Mouse (Mus musculus): ENCODE measurements at regions not wholly inside any gene's neighbourhood (a gene's known extent, or its start where the extent isn't known, plus 50 kb on each side); places are given as distances from the start of the nearest gene placed in this dataset.

DNA sequence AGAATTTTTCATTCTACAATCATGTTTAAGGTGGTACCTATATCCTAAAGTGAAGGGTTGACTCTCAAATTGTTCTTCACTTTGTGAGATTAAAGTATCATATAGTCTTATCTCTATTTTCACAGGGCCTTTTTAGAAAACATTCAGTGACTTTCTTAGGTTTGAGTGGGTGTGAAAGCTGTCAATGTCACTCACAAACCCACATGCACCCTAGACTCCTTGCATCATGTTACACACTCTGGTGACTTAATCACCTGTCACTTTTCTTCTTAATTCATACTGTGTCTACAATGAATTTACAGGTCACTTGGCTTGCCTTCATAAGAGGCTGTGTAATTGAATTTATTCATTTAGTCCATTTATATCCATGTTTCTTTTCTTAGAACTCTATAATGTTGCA, 1026.8 kb upstream of the Alcam start:
- Histone ChIP-seq H3K4me1 (no peaks in the 10 kb centered on the region), H3K9me3 (no peaks in the 10 kb centered on the region), H3K27ac (replicated peaks) (no peak overlapping the region), H3K4me3 (no peak overlapping the region), H3K36me3 (replicated peaks) (no peaks in the 10 kb centered on the region), H3K27me3 (replicated peaks; ENCODE audit: low read depth, poor library complexity, severe bottlenecking) (no peaks in the 10 kb centered on the region)
- no peak for DNase-seq (ENCODE audit: low spot score)

DNA sequence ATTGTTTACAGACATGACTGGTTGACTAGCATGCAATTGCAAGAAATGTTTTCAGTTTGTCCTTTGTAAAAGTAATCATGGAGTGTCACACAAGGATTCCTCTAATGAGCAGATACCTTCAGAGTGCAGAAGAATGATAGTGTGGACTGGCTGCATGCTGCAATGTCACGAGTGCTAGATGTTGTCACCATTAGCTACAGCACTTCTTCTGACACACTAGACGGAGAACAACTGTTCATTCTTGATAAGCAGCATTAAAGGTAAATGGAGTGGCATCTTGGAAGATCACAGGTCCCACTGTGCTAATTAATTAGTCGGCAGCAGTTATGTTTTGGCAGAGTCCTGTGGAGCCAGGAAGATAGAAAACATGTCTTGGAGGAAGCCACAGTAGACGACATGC, 985.6 kb upstream of the Alcam start:
- 81% methylated on average over 4 of the region's 4 CpGs for WGBS
- Histone ChIP-seq H3K9me3 (no peaks in the 10 kb centered on the region), H3K4me1 (no peaks in the 10 kb centered on the region), H3K36me3 (replicated peaks) (no peaks in the 10 kb centered on the region), H3K27ac (replicated peaks) (no peak overlapping the region), H3K4me3 (no peak overlapping the region), H3K27me3 (replicated peaks; ENCODE audit: low read depth, poor library complexity, severe bottlenecking) (no peaks in the 10 kb centered on the region)
- DNase-seq (ENCODE audit: low spot score) = no peak

DNA sequence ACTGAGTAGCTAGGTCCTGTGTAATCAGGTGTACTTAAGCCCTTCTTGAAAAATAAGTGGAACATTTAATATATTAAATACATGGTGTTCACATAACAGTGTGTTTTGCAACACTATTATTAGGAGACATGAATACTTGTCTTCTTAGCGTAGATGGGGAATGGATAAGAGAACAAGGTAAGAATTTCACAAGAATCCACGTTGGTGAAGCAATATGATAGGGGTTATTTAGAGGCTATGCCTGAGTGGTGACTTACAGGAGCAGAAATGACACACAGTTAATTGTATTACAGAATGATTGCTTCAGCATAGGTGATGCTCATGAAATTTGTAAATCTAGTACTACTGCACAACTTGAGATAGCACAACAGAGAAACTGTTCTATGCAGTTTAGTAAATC, 964.5 kb upstream of the Alcam start:
- H3K27me3 ChIP-seq (replicated peaks; ENCODE audit: low read depth, poor library complexity, severe bottlenecking) = no peaks in the 10 kb centered on the region
- 74% methylated on average over 2 of the region's 2 CpGs for WGBS
- DNase-seq (ENCODE audit: low spot score) = no peak
- no peaks in the 10 kb centered on the region for H3K9me3 ChIP-seq
- H3K27ac ChIP-seq (replicated peaks) = no peak overlapping the region
- no peaks in the 10 kb centered on the region for H3K4me1 ChIP-seq
- H3K4me3 ChIP-seq = no peak overlapping the region
- no peaks in the 10 kb centered on the region for H3K36me3 ChIP-seq (replicated peaks)

DNA sequence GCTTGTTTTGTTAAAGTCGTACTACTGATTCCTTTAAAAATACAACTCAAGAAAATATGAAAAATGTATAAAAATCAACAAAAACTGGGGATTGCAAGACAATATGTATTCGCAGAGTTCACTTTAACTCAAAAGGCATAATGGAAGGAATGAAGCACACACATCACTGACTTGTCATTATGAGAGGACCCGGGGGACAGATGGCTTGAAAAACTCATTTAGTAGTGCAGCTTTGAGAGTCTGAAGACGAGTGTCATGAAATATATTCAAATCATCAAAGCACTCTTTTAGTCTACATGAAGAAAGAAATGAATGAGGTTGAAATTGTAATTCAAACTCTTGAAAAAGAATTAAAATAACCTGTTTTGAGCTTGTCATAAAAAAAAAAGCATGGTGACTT, 931.3 kb upstream of the Alcam start:
- Histone ChIP-seq H3K36me3 (replicated peaks) (no peaks in the 10 kb centered on the region), H3K4me1 (no peaks in the 10 kb centered on the region), H3K9me3 (no peaks in the 10 kb centered on the region), H3K27me3 (replicated peaks; ENCODE audit: low read depth, poor library complexity, severe bottlenecking) (no peaks in the 10 kb centered on the region), H3K4me3 (no peak overlapping the region), H3K27ac (replicated peaks) (no peak overlapping the region)
- WGBS = 86% methylated on average over 4 of the region's 4 CpGs
- no peak for DNase-seq (ENCODE audit: low spot score)

DNA sequence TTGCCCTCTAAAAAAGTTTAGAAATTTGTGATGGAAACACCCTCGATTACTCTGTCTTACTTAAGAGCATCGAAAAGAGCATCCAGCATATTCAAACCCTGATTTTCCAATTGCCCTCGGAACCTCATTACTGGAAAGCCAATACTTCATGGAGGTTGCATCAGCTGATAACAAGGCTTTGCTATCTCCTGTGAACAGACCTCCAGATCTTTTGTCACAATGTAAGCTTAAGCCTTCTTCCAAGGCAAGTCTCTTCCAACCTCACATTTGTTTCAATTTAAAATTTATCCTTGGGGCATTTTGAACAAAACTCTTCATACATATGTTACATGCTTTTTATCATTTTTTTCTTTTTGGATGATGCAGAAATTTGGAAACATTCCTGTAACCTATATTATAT, 888.3 kb upstream of the Alcam start:
- H3K27ac ChIP-seq (replicated peaks) = no peak overlapping the region
- WGBS = 89% methylated on average over 3 of the region's 3 CpGs
- H3K9me3 ChIP-seq = no peaks in the 10 kb centered on the region
- H3K27me3 ChIP-seq (replicated peaks; ENCODE audit: low read depth, poor library complexity, severe bottlenecking) = no peaks in the 10 kb centered on the region
- H3K4me3 ChIP-seq = no peak overlapping the region
- DNase-seq (ENCODE audit: low spot score) = no peak
- H3K36me3 ChIP-seq (replicated peaks) = no peaks in the 10 kb centered on the region
- H3K4me1 ChIP-seq = no peaks in the 10 kb centered on the region

DNA sequence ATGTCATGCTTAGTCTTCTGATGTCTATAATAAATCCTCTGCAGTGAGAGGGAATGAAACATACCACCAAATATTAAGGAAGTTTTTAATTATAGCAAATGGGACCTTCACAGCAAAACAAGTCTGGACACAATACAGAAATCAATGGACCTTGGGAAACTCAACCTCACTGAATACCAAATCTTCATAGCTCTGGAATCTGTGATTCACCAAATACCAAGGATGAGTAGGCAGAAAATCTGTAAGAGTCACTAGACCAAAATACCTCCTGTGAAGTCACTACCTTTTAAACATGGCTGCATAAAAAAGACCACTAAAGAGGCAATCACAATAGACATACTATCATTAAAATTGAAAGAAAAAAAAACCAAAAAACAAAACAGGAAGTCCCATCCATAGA, 872.5 kb upstream of the Alcam start:
- H3K27ac ChIP-seq (replicated peaks) = no peak overlapping the region
- no peak for DNase-seq (ENCODE audit: low spot score)

DNA sequence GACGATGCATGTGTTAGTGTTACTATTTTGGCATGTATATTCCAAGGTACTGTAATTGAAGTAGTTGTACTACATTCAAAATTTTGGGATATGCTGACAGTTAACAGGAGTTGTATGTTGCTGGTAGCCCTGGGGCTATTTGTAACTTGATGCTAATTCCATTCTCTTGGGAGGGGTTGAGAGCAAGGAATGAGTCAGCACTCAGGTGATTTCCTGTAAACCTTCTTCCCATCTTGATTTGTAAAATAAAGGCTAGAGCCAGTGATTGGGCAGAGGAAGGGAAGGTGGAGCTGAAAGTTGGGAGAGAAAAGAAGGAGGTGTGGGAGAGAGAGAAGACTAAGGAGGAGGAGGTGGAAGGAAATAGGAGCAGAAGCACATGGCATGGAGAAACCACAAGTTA, 838.2 kb upstream of the Alcam start:
- Histone ChIP-seq H3K9me3 (no peaks in the 10 kb centered on the region), H3K36me3 (replicated peaks) (no peaks in the 10 kb centered on the region), H3K4me3 (no peak overlapping the region), H3K27me3 (replicated peaks; ENCODE audit: low read depth, poor library complexity, severe bottlenecking) (no peaks in the 10 kb centered on the region), H3K27ac (replicated peaks) (no peak overlapping the region), H3K4me1 (no peaks in the 10 kb centered on the region)
- peak; percentile 8 for DNase-seq (ENCODE audit: low spot score)
- WGBS = 80% methylated on average over 1 of the region's 1 CpGs

More for the DNA sequence above, 872.5 kb upstream of the Alcam start:
- H3K4me3 ChIP-seq = no peak overlapping the region
- no peaks in the 10 kb centered on the region for H3K4me1 ChIP-seq
- no peaks in the 10 kb centered on the region for H3K9me3 ChIP-seq
- H3K36me3 ChIP-seq (replicated peaks) = no peaks in the 10 kb centered on the region
- H3K27me3 ChIP-seq (replicated peaks; ENCODE audit: low read depth, poor library complexity, severe bottlenecking) = no peaks in the 10 kb centered on the region

DNA sequence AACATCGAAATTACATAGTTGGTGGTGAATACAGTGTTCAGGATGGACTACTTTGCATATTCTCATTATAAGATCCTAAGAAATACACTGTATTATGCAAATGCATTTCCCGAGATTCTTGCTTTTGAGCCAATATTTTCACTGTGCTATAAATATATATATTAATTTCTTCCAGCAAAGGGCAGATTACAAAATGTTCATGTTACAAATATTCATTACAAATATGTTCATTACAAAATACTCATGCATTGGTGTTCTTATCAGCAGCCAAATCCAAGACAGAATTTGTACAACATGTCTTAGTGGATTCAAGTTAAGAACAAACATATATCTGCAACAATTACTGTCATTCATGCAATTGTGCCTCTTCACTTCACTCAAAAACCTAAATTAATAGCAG, 828.1 kb upstream of the Alcam start:
- H3K9me3 ChIP-seq = no peaks in the 10 kb centered on the region
- H3K4me1 ChIP-seq = no peaks in the 10 kb centered on the region
- H3K4me3 ChIP-seq = no peak overlapping the region
- no peaks in the 10 kb centered on the region for H3K36me3 ChIP-seq (replicated peaks)
- H3K27me3 ChIP-seq (replicated peaks; ENCODE audit: low read depth, poor library complexity, severe bottlenecking) = no peaks in the 10 kb centered on the region
- no peak for DNase-seq (ENCODE audit: low spot score)
- H3K27ac ChIP-seq (replicated peaks) = no peak overlapping the region
- 83% methylated on average over 2 of the region's 2 CpGs for WGBS

DNA sequence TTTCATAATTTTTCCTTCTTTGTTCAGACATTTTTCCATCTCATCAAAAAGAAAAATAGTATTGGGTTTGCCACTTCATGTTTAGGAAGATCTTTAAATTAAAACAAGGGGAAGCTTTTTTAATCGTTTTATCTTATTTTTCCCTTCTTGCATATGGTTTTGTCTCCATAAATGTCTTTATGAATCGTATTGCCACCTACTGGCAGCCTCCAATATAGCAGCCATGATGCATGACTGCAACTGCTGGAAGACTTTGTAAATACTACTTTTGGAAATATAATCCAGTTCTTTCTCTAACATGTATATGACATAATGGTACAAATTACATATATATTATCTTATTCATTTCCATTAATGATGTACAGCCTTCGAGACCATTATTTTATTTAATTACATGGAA, 812.2 kb upstream of the Alcam start:
- Histone ChIP-seq H3K27ac (replicated peaks) (no peak overlapping the region), H3K36me3 (replicated peaks) (no peaks in the 10 kb centered on the region), H3K4me3 (no peak overlapping the region), H3K4me1 (no peaks in the 10 kb centered on the region), H3K9me3 (no peaks in the 10 kb centered on the region), H3K27me3 (replicated peaks; ENCODE audit: low read depth, poor library complexity, severe bottlenecking) (no peaks in the 10 kb centered on the region)
- 31% methylated on average over 3 of the region's 3 CpGs for WGBS
- peak; percentile 64 for DNase-seq (ENCODE audit: low spot score)

DNA sequence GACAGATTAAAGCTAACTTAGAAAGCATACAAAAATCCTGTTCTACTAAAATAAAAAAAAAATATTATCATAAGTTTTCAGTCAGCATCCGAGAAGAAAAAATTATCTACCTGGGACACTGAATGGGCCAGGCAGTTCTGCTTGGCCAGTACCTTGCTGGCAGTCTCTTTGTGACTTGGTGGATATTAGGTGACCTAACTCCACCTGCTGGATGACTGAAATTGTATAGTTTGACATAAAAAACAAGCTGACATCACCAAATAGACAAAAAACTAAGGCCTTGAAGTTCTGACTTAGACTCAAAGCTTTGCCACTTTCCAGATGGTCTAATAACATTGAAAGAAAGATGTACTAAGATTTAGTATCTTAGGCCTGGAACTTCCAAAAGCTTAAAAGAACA, 791.5 kb upstream of the Alcam start:
- no peak overlapping the region for H3K4me3 ChIP-seq
- no peak for DNase-seq (ENCODE audit: low spot score)
- H3K27ac ChIP-seq (replicated peaks) = no peak overlapping the region
- no peaks in the 10 kb centered on the region for H3K4me1 ChIP-seq
- H3K36me3 ChIP-seq (replicated peaks) = no peaks in the 10 kb centered on the region
- 86% methylated on average over 1 of the region's 1 CpGs for WGBS
- H3K9me3 ChIP-seq = no peaks in the 10 kb centered on the region
- H3K27me3 ChIP-seq (replicated peaks; ENCODE audit: low read depth, poor library complexity, severe bottlenecking) = no peaks in the 10 kb centered on the region

DNA sequence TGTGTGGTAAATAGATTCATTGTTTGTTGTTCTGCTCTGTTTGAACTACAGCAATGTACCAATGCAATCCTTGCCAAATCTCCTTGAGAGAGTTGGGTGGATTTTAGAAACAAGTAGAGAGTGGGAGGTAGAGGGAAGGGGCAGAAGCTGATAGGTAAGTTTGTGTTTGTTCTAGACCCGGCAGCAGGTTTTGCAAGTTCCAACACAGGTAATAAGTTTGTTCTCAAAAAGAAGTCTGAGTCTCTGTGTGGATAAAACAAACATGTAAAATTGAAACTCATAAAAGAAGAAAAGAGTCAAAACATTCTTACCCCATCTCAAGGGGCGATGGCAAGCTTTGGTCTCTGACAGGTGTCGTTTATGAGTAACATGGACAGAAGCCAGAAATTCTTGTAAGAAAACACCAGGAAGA, 788.3 kb upstream of the Alcam start:
- no peak overlapping the region for H3K4me3 ChIP-seq

DNA sequence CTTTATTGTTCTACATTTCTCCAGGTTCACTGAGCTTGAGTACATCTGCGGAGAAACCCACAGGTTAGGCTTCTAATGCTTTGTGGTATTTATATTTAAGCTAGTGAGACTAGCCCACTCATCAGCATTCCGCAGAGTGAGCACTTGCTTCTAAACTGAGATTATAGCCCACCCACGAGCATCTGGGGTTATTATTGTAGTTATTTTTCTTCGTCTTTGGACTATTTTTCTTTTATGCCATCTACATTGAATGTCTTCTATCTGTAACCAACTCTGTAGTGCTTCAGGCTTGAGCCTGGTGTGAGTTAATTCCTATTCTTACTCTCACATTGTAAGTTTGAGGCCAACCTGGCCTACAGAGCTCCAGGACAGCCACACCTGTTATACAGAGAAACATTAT, 765.0 kb upstream of the Alcam start:
- H3K36me3 ChIP-seq (replicated peaks) = no peaks in the 10 kb centered on the region
- H3K4me1 ChIP-seq = no peaks in the 10 kb centered on the region
- no peaks in the 10 kb centered on the region for H3K27me3 ChIP-seq (replicated peaks; ENCODE audit: low read depth, poor library complexity, severe bottlenecking)
- no peak overlapping the region for H3K27ac ChIP-seq (replicated peaks)
- no peaks in the 10 kb centered on the region for H3K9me3 ChIP-seq
- H3K4me3 ChIP-seq = no peak overlapping the region
- DNase-seq (ENCODE audit: low spot score) = no peak
- 88% methylated on average over 4 of the region's 4 CpGs for WGBS

More for the DNA sequence above, 788.3 kb upstream of the Alcam start:
- 88% methylated on average over 3 of the region's 3 CpGs for WGBS
- Histone ChIP-seq H3K4me1 (no peaks in the 10 kb centered on the region), H3K27ac (replicated peaks) (no peak overlapping the region), H3K9me3 (no peaks in the 10 kb centered on the region), H3K27me3 (replicated peaks; ENCODE audit: low read depth, poor library complexity, severe bottlenecking) (no peaks in the 10 kb centered on the region), H3K36me3 (replicated peaks) (no peaks in the 10 kb centered on the region)
- DNase-seq (ENCODE audit: low spot score) = no peak

DNA sequence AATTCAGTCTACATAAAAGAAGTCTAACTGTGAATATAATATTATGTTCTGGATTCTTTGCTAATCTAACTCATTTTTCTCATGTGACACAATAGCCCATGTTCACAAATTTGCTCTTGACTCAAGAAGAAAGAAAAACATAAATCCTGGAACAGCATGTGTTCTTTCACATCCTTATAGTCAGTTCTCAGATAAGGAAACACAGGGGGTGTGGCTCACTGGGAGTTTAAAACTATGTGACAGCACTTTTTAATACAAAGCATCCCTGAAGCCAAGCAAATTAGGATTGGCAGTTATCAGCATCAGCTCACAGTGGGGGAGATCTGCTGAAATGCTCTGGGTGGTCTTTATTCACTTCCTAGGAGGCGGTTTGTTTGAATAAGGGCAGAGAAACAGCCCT, 747.6 kb upstream of the Alcam start:
- no peak for DNase-seq (ENCODE audit: low spot score)
- no peak overlapping the region for H3K27ac ChIP-seq (replicated peaks)
- H3K4me3 ChIP-seq = no peak overlapping the region
- H3K9me3 ChIP-seq = no peaks in the 10 kb centered on the region
- 52% methylated on average over 1 of the region's 1 CpGs for WGBS
- H3K27me3 ChIP-seq (replicated peaks; ENCODE audit: low read depth, poor library complexity, severe bottlenecking) = no peaks in the 10 kb centered on the region
- H3K4me1 ChIP-seq = no peaks in the 10 kb centered on the region
- no peaks in the 10 kb centered on the region for H3K36me3 ChIP-seq (replicated peaks)

DNA sequence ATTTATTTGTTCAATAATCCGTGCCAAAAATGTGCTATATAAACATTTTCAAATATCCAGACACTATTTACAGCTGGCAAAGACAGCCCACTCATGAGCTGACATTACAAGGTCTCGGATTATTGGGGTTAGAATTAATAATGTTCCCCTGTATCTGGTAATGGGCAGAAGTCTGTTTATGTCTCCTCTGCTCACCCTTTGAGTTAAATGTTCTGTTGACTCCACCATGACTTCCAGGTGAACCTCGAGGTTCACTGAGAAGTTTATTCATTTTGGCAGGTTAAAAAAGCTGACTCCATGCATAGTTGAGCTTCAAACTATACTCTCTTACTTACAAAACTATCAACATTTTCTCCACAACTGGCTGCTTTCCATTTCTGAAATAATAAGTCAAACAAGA, 732.6 kb upstream of the Alcam start:
- no peaks in the 10 kb centered on the region for H3K36me3 ChIP-seq (replicated peaks)
- H3K27ac ChIP-seq (replicated peaks) = no peak overlapping the region
- H3K4me1 ChIP-seq = no peaks in the 10 kb centered on the region
- no peaks in the 10 kb centered on the region for H3K9me3 ChIP-seq
- DNase-seq (ENCODE audit: low spot score) = no peak
- 70% methylated on average over 3 of the region's 3 CpGs for WGBS
- no peak overlapping the region for H3K4me3 ChIP-seq
- H3K27me3 ChIP-seq (replicated peaks; ENCODE audit: low read depth, poor library complexity, severe bottlenecking) = no peaks in the 10 kb centered on the region

Measured in embryonic facial prominence, embryonic 10.5 days (tissue).